Mouse (Mus musculus) liver, embryonic 15.5 days (tissue): ENCODE data around the gene Arglu1. TPM values are rescaled to one million over a fixed set of nuclear protein-coding genes. Genes with fewer than 3 reads are reported as not detected.

ENCODE experiments used
- ATAC-seq: fragments of 200-750 bp; cut with Nextera tagmentation; 2 replicates; pipeline ENCODE4 v1.8.0; 2017; ENCODE audit warnings: moderate number of reproducible peaks, mild to moderate bottlenecking, moderate library complexity; ENCODE audit not compliant: insufficient read depth
- H3K27ac ChIP-seq: fragments of 300-500 bp; sonication (generic); replicated peaks from 2 replicates; pipeline ENCODE4 v1.5.1; 2015; ENCODE audit warnings: mild to moderate bottlenecking, inconsistent platforms
- H3K27me3 ChIP-seq: fragments of 300-500 bp; sonication (generic); 2 replicates; pipeline ENCODE4 v1.6.1; 2015; ENCODE audit warnings: mild to moderate bottlenecking, inconsistent platforms
- H3K36me3 ChIP-seq: fragments of 300-500 bp; sonication (generic); replicated peaks from 2 replicates; pipeline ENCODE4 v1.6.1; 2015; ENCODE audit warnings: moderate library complexity, mild to moderate bottlenecking, inconsistent platforms
- H3K4me1 ChIP-seq: fragments of 300-500 bp; sonication (generic); replicated peaks from 2 replicates; pipeline ENCODE4 v1.6.1; 2015; ENCODE audit warnings: inconsistent platforms
- H3K4me2 ChIP-seq: fragments of 300-500 bp; sonication (generic); 2 replicates; pipeline ENCODE4 v1.6.1; 2015; ENCODE audit warnings: moderate library complexity, mild to moderate bottlenecking, inconsistent platforms
- H3K4me3 ChIP-seq: fragments of 300-500 bp; sonication (generic); replicated peaks from 2 replicates; pipeline ENCODE4 v1.5.1; 2015; ENCODE audit warnings: mild to moderate bottlenecking, inconsistent platforms
- H3K9ac ChIP-seq: fragments of 300-500 bp; sonication (generic); 2 replicates; pipeline ENCODE4 v1.6.1; 2015; ENCODE audit warnings: moderate library complexity, mild to moderate bottlenecking, inconsistent platforms
- H3K9me3 ChIP-seq: fragments of 300-500 bp; sonication (generic); replicated peaks from 2 replicates; pipeline ENCODE4 v1.6.1; 2016; ENCODE audit warnings: inconsistent platforms
- WGBS: fragments of 180-500 bp; shearing (Covaris S2); methylation state at CpG from one replicate; pipeline ENCODE4 v1.1.7; 2015; ENCODE audit warnings: mixed read lengths; ENCODE audit not compliant: insufficient replicate concordance; 5-methylcytosine and 5-hydroxymethylcytosine counted together
- polyA plus RNA-seq: library from polyadenylated mRNA; unstranded; fragments of >200 nt; fragmentation: Nextera tagmentation; extraction: Ambion mirVana; gene quantifications from 2 replicates; pipeline ENCODE4 v1.2.1, GENCODE M21; 2015

Gene Arglu1
- polyA plus RNA-seq, 1 experiment from 2014 or later = 34.6 TPM

- no peak for ATAC-seq
- peak overlapping the region; percentile 88 for H3K4me2 ChIP-seq
- peak overlapping the region; percentile 89 for H3K4me3 ChIP-seq
- peaks cover 44% of the 10 kb centered on the region for H3K4me1 ChIP-seq
- no peaks in the 10 kb centered on the region for H3K9me3 ChIP-seq
- 8% methylated on average over 9 of the region's 9 CpGs for WGBS
- no peaks in the 10 kb centered on the region for H3K36me3 ChIP-seq
- H3K27ac ChIP-seq = no peak overlapping the region; the same call in 1 of the 2 replicates
- H3K27me3 ChIP-seq = no peaks in the 10 kb centered on the region
- peak overlapping the region; percentile 98 for H3K9ac ChIP-seq
Measured at GRCm38 (mm10) chr8:8688823-8689453, 1.4 kb downstream of the Arglu1 start.

GRCm38 (mm10) chr8:8685517-8685916, 4.8 kb downstream of the Arglu1 start:
- 39% methylated on average over 2 of the region's 2 CpGs for WGBS
- H3K27me3 ChIP-seq = no peaks in the 10 kb centered on the region
- H3K4me3 ChIP-seq = no peak overlapping the region
- no peak overlapping the region for H3K27ac ChIP-seq
- no peak overlapping the region for H3K9ac ChIP-seq
- H3K36me3 ChIP-seq = peaks cover 29% of the 10 kb centered on the region
- H3K9me3 ChIP-seq = no peaks in the 10 kb centered on the region
- peaks cover 41% of the 10 kb centered on the region for H3K4me1 ChIP-seq
- H3K4me2 ChIP-seq = no peak overlapping the region
- no peak for ATAC-seq

- H3K4me3 ChIP-seq = no peak overlapping the region
- no peak overlapping the region for H3K4me2 ChIP-seq
- peaks cover 22% of the 10 kb centered on the region for H3K4me1 ChIP-seq
- no peak overlapping the region for H3K27ac ChIP-seq
- peaks cover 52% of the 10 kb centered on the region for H3K36me3 ChIP-seq
- ATAC-seq = no peak
- no peaks in the 10 kb centered on the region for H3K27me3 ChIP-seq
- no peak overlapping the region for H3K9ac ChIP-seq
- WGBS = 80% methylated on average over 3 of the region's 3 CpGs
- H3K9me3 ChIP-seq = no peaks in the 10 kb centered on the region
Measured at GRCm38 (mm10) chr8:8682697-8683096, 7.6 kb downstream of the Arglu1 start.

- ATAC-seq = no peak
- no peak overlapping the region for H3K9ac ChIP-seq
- WGBS = 73% methylated on average over 3 of the region's 3 CpGs
- H3K9me3 ChIP-seq = no peaks in the 10 kb centered on the region
- H3K36me3 ChIP-seq = peaks cover 86% of the 10 kb centered on the region
- H3K27ac ChIP-seq = no peak overlapping the region
- no peak overlapping the region for H3K4me2 ChIP-seq
- no peaks in the 10 kb centered on the region for H3K27me3 ChIP-seq
- H3K4me1 ChIP-seq = no peaks in the 10 kb centered on the region; the same call in 1 of the 2 replicates
- H3K4me3 ChIP-seq = no peak overlapping the region
Measured at GRCm38 (mm10) chr8:8678236-8678635, 12.1 kb downstream of the Arglu1 start.

- H3K4me1 ChIP-seq = no peaks in the 10 kb centered on the region; the same call in 1 of the 2 replicates
- no peaks in the 10 kb centered on the region for H3K27me3 ChIP-seq
- WGBS = 78% methylated on average over 5 of the region's 5 CpGs
- no peak overlapping the region for H3K4me2 ChIP-seq
- no peak overlapping the region for H3K9ac ChIP-seq
- peaks cover 82% of the 10 kb centered on the region for H3K36me3 ChIP-seq
- no peak overlapping the region for H3K4me3 ChIP-seq
- no peaks in the 10 kb centered on the region for H3K9me3 ChIP-seq
- H3K27ac ChIP-seq = no peak overlapping the region
- ATAC-seq = no peak
Measured at GRCm38 (mm10) chr8:8674864-8675263, 15.5 kb downstream of the Arglu1 start.

GRCm38 (mm10) chr8:8661759-8662138, 28.6 kb downstream of the Arglu1 start:
- Histone ChIP-seq H3K27ac (0 out of 2 replicates have a peak overlapping the region, but pooled peaks have one; percentile 14), H3K9me3 (no peaks in the 10 kb centered on the region), H3K4me3 (peak overlapping the region; percentile 64), H3K36me3 (peaks cover 19% of the 10 kb centered on the region), H3K27me3 (peaks cover 51% of the 10 kb centered on the region), H3K9ac (peak overlapping the region; percentile 23; the same call in 1 of the 2 replicates), H3K4me1 (peaks cover 29% of the 10 kb centered on the region), H3K4me2 (peak overlapping the region; percentile 80)
- WGBS = 0% methylated on average over 23 of the region's 23 CpGs
- peak; percentile 36 for ATAC-seq

GRCm38 (mm10) chr8:8661103-8661758, 29.1 kb downstream of the Arglu1 start, which contains the start of gene Efnb2:
Gene Efnb2 (minus strand): TSS chr8:8661242.
- 0 out of 2 replicates have a peak within 1 kb of the TSS, but pooled peaks have one; percentile 14 for H3K27ac ChIP-seq

GRCm38 (mm10) chr8:8660307-8661098, 29.8 kb downstream of the Arglu1 start:
- WGBS = under 1% methylated on average over 87 of the region's 88 CpGs
- peak overlapping the region; percentile 80 for H3K4me2 ChIP-seq
- ATAC-seq = peak; percentile 29
- H3K9me3 ChIP-seq = no peaks in the 10 kb centered on the region
- H3K9ac ChIP-seq = peak overlapping the region; percentile 25; the same call in 1 of the 2 replicates
- H3K27me3 ChIP-seq = peaks cover 54% of the 10 kb centered on the region
- H3K36me3 ChIP-seq = peaks cover 13% of the 10 kb centered on the region; the same call in 1 of the 2 replicates
- no peak overlapping the region for H3K27ac ChIP-seq
- H3K4me1 ChIP-seq = peaks cover 29% of the 10 kb centered on the region
- H3K4me3 ChIP-seq = peak overlapping the region; percentile 64

More at GRCm38 (mm10) chr8:8661103-8661758, 29.1 kb downstream of the Arglu1 start, which contains the start of gene Efnb2:
- H3K4me2 ChIP-seq = peak within 1 kb of the TSS; percentile 80
- peaks cover 29% of the 10 kb centered on the region for H3K4me1 ChIP-seq
- peaks cover 54% of the 10 kb centered on the region for H3K27me3 ChIP-seq
- H3K36me3 ChIP-seq = peaks cover 16% of the 10 kb centered on the region
- 0% methylated on average over 70 of the region's 70 CpGs for WGBS
- H3K4me3 ChIP-seq = peak within 1 kb of the TSS; percentile 64
- no peaks in the 10 kb centered on the region for H3K9me3 ChIP-seq
- peak; percentile 90 for ATAC-seq
- H3K9ac ChIP-seq = peak within 1 kb of the TSS; percentile 25; the same call in 1 of the 2 replicates

- H3K9me3 ChIP-seq = no peaks in the 10 kb centered on the region
- no peak overlapping the region for H3K27ac ChIP-seq
- 2% methylated on average over 53 of the region's 53 CpGs for WGBS
- H3K4me1 ChIP-seq = peaks cover 29% of the 10 kb centered on the region
- H3K27me3 ChIP-seq = peaks cover 54% of the 10 kb centered on the region
- no peak for ATAC-seq
- H3K4me3 ChIP-seq = peak overlapping the region; percentile 64
- H3K9ac ChIP-seq = no peak overlapping the region
- H3K36me3 ChIP-seq = peaks cover 9% of the 10 kb centered on the region; the same call in 1 of the 2 replicates
- H3K4me2 ChIP-seq = peak overlapping the region; percentile 80
Measured at GRCm38 (mm10) chr8:8659503-8660306, 30.6 kb downstream of the Arglu1 start.
